In the genomic region with DNA sequence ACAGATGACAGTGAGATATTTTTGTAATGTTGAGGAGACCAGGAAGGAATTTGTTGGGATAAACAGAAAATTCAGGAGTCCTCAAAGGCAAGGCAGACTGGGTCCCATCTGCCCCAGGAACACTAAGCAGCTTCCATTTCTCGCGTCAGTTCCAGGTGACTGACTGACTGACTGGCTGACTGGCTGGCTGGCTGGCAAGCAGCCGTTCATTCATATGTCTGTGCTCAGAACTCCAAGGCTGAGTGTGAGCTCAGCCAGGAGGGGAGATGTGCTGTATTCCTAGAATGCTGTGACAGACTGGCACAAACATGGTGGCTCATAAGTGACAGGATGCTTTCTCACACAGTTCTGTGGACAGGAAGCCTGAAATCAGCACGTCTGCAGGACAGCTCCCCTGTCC, we compare ENCODE assay signal across 21 mouse cellular contexts. TPM values are rescaled to one million over a fixed set of nuclear protein-coding genes. Genes with fewer than 3 reads are reported as not detected.
A peak's percentile ranks its signal among the peaks of the same experiment; 100 is the strongest.
DNase-seq lines count a peak whose midpoint lies in the region; ATAC-seq and TF ChIP-seq lines count a peak whose summit lies in the region.
"Had no signal": no experiment of that assay in that cellular context is flagged by ENCODE, and none has a peak within 500 bp of the region (broad histone marks: within the 10 kb centered on the region; RNA-seq: fewer than 3 reads in every experiment).

No protein-coding gene starts in this region.

- H3K4me2 ChIP-seq in forebrain, embryonic 14.5 days (ENCODE audit: low read length), result no peak overlapping the region
- H3K4me2 ChIP-seq in forebrain, embryonic 12.5 days, result no peak overlapping the region
- H3K4me2 ChIP-seq in forebrain, embryonic 16.5 days (ENCODE audit: low read length), result no peak overlapping the region
- H3K4me2 ChIP-seq in midbrain, embryonic 13.5 days (replicated peaks), result no peak overlapping the region
- H3K4me2 ChIP-seq: heart, embryonic 11.5 days; limb, embryonic 12.5 days; neural tube, embryonic 15.5 days had no signal

- H3K4me3 ChIP-seq in forebrain, embryonic 14.5 days (ENCODE audit: low read depth, low read length), result no peak overlapping the region
- H3K4me3 ChIP-seq in forebrain, embryonic 12.5 days (replicated peaks), result no peak overlapping the region
- no peak overlapping the region for H3K4me3 ChIP-seq in left cerebral cortex, adult 2 months
- no peak overlapping the region for H3K4me3 ChIP-seq in forebrain, embryonic 16.5 days (replicated peaks; ENCODE audit: low read length)
- H3K4me3 ChIP-seq in midbrain, embryonic 13.5 days (replicated peaks), result no peak overlapping the region
- H3K4me3 ChIP-seq: limb, embryonic 12.5 days; myocyte; neural tube, embryonic 15.5 days had no signal

- intact Hi-C loops in left cerebral cortex, adult 2 months (cut with DNase I), result no loop called here
- intact Hi-C loops in left cerebral cortex, postnatal 36 days (cut with DNase I), result no loop called here

- H3K36me3 ChIP-seq in forebrain, embryonic 14.5 days (ENCODE audit: control insufficient read depth, insufficient read depth, low read length), result peaks cover 50% of the 10 kb centered on the region
- peaks cover 28% of the 10 kb centered on the region for H3K36me3 ChIP-seq in forebrain, embryonic 12.5 days (replicated peaks)
- H3K36me3 ChIP-seq in forebrain, embryonic 16.5 days (ENCODE audit: control insufficient read depth, insufficient read depth), result peaks cover 11% of the 10 kb centered on the region
- H3K36me3 ChIP-seq in midbrain, embryonic 13.5 days, result peaks cover 55% of the 10 kb centered on the region

- peak overlapping the region; percentile 55; the same call in 1 of the 2 replicates for H3K27ac ChIP-seq in forebrain, embryonic 14.5 days (ENCODE audit: low read depth, low read length)
- no peak overlapping the region for H3K27ac ChIP-seq in forebrain, embryonic 12.5 days
- H3K27ac ChIP-seq in left cerebral cortex, adult 2 months, result peak overlapping the region; percentile 84; the same call in 1 of the 2 replicates
- peak overlapping the region; percentile 39; the same call in 1 of the 2 replicates for H3K27ac ChIP-seq in forebrain, embryonic 16.5 days (ENCODE audit: low read length)
- H3K27ac ChIP-seq in midbrain, embryonic 13.5 days, result peak overlapping the region; percentile 84; the same call in 1 of the 2 replicates
- H3K27ac ChIP-seq: kidney, postnatal 0 days; limb, embryonic 12.5 days; liver, embryonic 14.5 days; neural tube, embryonic 15.5 days had no signal

- 57% methylated on average over 4 of the region's 4 CpGs for WGBS in forebrain, embryonic 14.5 days
- whole genome bisulfite sequencing in forebrain, embryonic 12.5 days, result 87% methylated on average over 4 of the region's 4 CpGs
- 40% methylated on average over 4 of the region's 4 CpGs for WGBS in forebrain, embryonic 16.5 days
- WGBS in midbrain, embryonic 13.5 days, result 64% methylated on average over 4 of the region's 4 CpGs

- peak; percentile 73 for ATAC-seq in forebrain, embryonic 14.5 days
- no peak for ATAC-seq in forebrain, embryonic 12.5 days (ENCODE audit: low FRiP score)
- peak; percentile 80 for ATAC-seq in forebrain, embryonic 16.5 days
- 0 out of 2 replicates have a peak, but pooled peaks have one; percentile 15 for ATAC-seq in midbrain, embryonic 13.5 days
- ATAC-seq in megakaryocyte-erythroid progenitor cell, adult 5-6 weeks (replicated peaks; ENCODE audit: low FRiP score, low TSS enrichment, poor library complexity, severe bottlenecking), result no peak
- ATAC-seq: lung, postnatal 0 days had no signal

- TF ChIP-seq CTCF in left cerebral cortex, adult 2 months (IDR thresholded peaks at IDR 0.05), result no peak

- DNase-seq in forebrain, embryonic 14.5 days (ENCODE audit: low spot score), result peak; percentile 69
- DNase-seq in left cerebral cortex, adult 2 months (ENCODE audit: extremely low spot score in 1 of 2, low spot score in 2 of 2), result no peak
- no peak for DNase-seq in left cerebral cortex, postnatal 36 days (ENCODE audit: low spot score in 2 of 2)
- DNase-seq in lung, postnatal 10 days, result no peak
- DNase-seq: cerebellum, postnatal 25 days; gastrocnemius, postnatal 36 days; heart, postnatal 14 days; thymus, postnatal 25 days had no signal

- no peaks in the 10 kb centered on the region for H3K27me3 ChIP-seq in forebrain, embryonic 14.5 days (replicated peaks; ENCODE audit: control insufficient read depth, insufficient read depth, low read length)
- no peaks in the 10 kb centered on the region for H3K27me3 ChIP-seq in forebrain, embryonic 12.5 days
- H3K27me3 ChIP-seq in forebrain, embryonic 16.5 days (replicated peaks; ENCODE audit: control insufficient read depth, insufficient read depth, low read length), result no peaks in the 10 kb centered on the region
- no peaks in the 10 kb centered on the region for H3K27me3 ChIP-seq in midbrain, embryonic 13.5 days
- H3K27me3 ChIP-seq: limb, embryonic 12.5 days; neural tube, embryonic 15.5 days had no signal

- H3K4me1 ChIP-seq in forebrain, embryonic 14.5 days (ENCODE audit: control insufficient read depth, insufficient read depth, low read length), result peaks cover 12% of the 10 kb centered on the region; the same call in 1 of the 2 replicates
- peaks cover 20% of the 10 kb centered on the region for H3K4me1 ChIP-seq in forebrain, embryonic 12.5 days
- H3K4me1 ChIP-seq in forebrain, embryonic 16.5 days (replicated peaks; ENCODE audit: control insufficient read depth, insufficient read depth, low read length), result peaks cover 23% of the 10 kb centered on the region
- peaks cover 25% of the 10 kb centered on the region for H3K4me1 ChIP-seq in midbrain, embryonic 13.5 days (replicated peaks)
- H3K4me1 ChIP-seq: limb, embryonic 12.5 days had no signal

- H3K9me3 ChIP-seq in forebrain, embryonic 14.5 days (replicated peaks; ENCODE audit: control insufficient read depth, low read length), result no peaks in the 10 kb centered on the region
- H3K9me3 ChIP-seq in forebrain, embryonic 12.5 days, result no peaks in the 10 kb centered on the region
- H3K9me3 ChIP-seq in forebrain, embryonic 16.5 days (ENCODE audit: control insufficient read depth, low read length), result no peaks in the 10 kb centered on the region
- H3K9me3 ChIP-seq in midbrain, embryonic 13.5 days, result no peaks in the 10 kb centered on the region
- H3K9me3 ChIP-seq: limb, embryonic 12.5 days; neural tube, embryonic 15.5 days had no signal

- H3K9ac ChIP-seq in forebrain, embryonic 14.5 days (ENCODE audit: low read length), result no peak overlapping the region
- no peak overlapping the region for H3K9ac ChIP-seq in forebrain, embryonic 12.5 days
- no peak overlapping the region for H3K9ac ChIP-seq in forebrain, embryonic 16.5 days (replicated peaks; ENCODE audit: low read depth, low read length)
- no peak overlapping the region for H3K9ac ChIP-seq in midbrain, embryonic 13.5 days (replicated peaks)
- H3K9ac ChIP-seq: limb, embryonic 12.5 days; liver, embryonic 14.5 days; neural tube, embryonic 15.5 days had no signal

RNA-seq across cellular contexts. Expression of a gene that starts 1.4 kb away (rescaled TPM):
- 5.1 and 5.9 TPM in 2 replicates for polyA plus RNA-seq in forebrain, embryonic 14.5 days (2014; fragmentation: Nextera tagmentation; extraction: Ambion mirVana)
- polyA plus RNA-seq in forebrain, embryonic 12.5 days (2016; fragmentation: Nextera tagmentation; extraction: Ambion mirVana), result 1.1 and 1.7 TPM in 2 replicates
- 1 to 10 TPM; 4.9 to 5.2 TPM for total RNA-seq in left cerebral cortex, adult 2 months (2021)
- total RNA-seq in left cerebral cortex, postnatal 36 days (2021), result 1 to 10 TPM; 3.3 to 4.5 TPM
- 3.2 and 5.3 TPM in 2 replicates for polyA plus RNA-seq in forebrain, embryonic 16.5 days (2015; fragmentation: Nextera tagmentation; extraction: Ambion mirVana)
- polyA plus RNA-seq in midbrain, embryonic 13.5 days (2015; fragmentation: Nextera tagmentation; extraction: Ambion mirVana), result 4.6 and 5.9 TPM in 2 replicates
- not detected in 2 replicates for total RNA-seq in megakaryocyte-erythroid progenitor cell, adult 5-6 weeks (2014; fragmentation: Nextera tagmentation)
- not detected in 2 replicates for total RNA-seq in megakaryocyte-erythroid progenitor cell, adult 5-6 weeks (2017)
- total RNA-seq: adrenal gland, postnatal 4 days; gastrocnemius, postnatal 36 days; heart, postnatal 14 days; megakaryocyte, adult 5-6 weeks had no signal
- polyA plus RNA-seq: heart, embryonic 11.5 days; liver, embryonic 14.5 days; lung, postnatal 0 days had no signal

Comparison
In these comparisons a context has a peak if more than half of its experiments do, and no peak if none do; other contexts are left out.
1. ATAC-seq: peak in forebrain, embryonic 14.5 days (single experiment), forebrain, embryonic 16.5 days (single experiment) and midbrain, embryonic 13.5 days (single experiment); none in forebrain, embryonic 12.5 days (single experiment) and megakaryocyte-erythroid progenitor cell, adult 5-6 weeks (single experiment).